In the genomic region with DNA sequence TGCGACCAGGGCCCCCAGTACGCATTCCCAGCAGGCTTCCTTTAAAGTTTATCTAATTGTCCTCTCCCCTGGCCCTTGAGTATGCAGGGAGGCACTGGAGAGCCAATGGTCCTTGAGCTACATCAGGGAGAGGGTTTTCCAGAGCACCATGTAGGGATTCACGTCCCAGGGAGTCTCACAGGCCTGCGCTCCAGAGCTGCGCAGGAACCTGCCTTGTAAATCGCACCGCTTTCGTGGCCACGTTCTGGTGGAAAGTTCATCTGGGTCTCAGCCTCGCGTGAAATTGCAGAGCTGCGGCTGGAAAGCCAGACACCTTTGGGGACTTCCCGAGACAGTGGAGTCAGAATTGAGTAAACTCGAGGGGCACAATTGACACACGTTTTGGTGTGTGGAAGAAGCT, we compare ENCODE assay signal across 33 mouse cellular contexts.
"Had no signal": no experiment of that assay in that cellular context is flagged by ENCODE, and none has a peak within 500 bp of the region (broad histone marks: within the 10 kb centered on the region; RNA-seq: fewer than 3 reads in every experiment).

No protein-coding gene starts in this region.

- H3K27ac ChIP-seq: heart, embryonic 13.5 days; heart, embryonic 15.5 days; hindbrain, embryonic 10.5 days; hindbrain, embryonic 12.5 days; hindbrain, embryonic 13.5 days; hindbrain, embryonic 14.5 days; hindbrain, embryonic 15.5 days; hindbrain, postnatal 0 days; intestine, embryonic 15.5 days; kidney, embryonic 15.5 days; kidney, postnatal 0 days; layer of hippocampus, adult 2 months; left cerebral cortex, adult 2 months had no signal

- H3K9me3 ChIP-seq: heart, embryonic 13.5 days; heart, embryonic 15.5 days; hindbrain, embryonic 10.5 days; hindbrain, embryonic 12.5 days; hindbrain, embryonic 13.5 days; hindbrain, embryonic 15.5 days; intestine, embryonic 15.5 days; kidney, embryonic 15.5 days had no signal

- H3K9ac ChIP-seq: heart, embryonic 13.5 days; heart, embryonic 15.5 days; hindbrain, embryonic 12.5 days; hindbrain, embryonic 13.5 days; hindbrain, embryonic 14.5 days; hindbrain, embryonic 15.5 days; intestine, embryonic 15.5 days; kidney, embryonic 15.5 days had no signal

- ATAC-seq: hindbrain, embryonic 16.5 days; hindbrain, postnatal 0 days; inflammation-experienced regulatory T-cells, adult 6 months; intestine, embryonic 15.5 days; intestine, embryonic 16.5 days; intestine, postnatal 0 days had no signal

- DNase-seq: heart, postnatal 10 days; heart, postnatal 36 days; heart, postnatal 4 days; kidney, adult 11 months; kidney, adult 18-20 months; kidney, adult 2 months; kidney, adult 8-10 months; kidney, adult 9 months; kidney, postnatal 10 days; kidney, postnatal 14 days; kidney, postnatal 25 days; kidney, postnatal 36 days; kidney, postnatal 4 days; layer of hippocampus, adult 9-11 months; layer of hippocampus, postnatal 36 days had no signal

- H3K4me1 ChIP-seq: intestine, embryonic 15.5 days had no signal

- H3K27me3 ChIP-seq: heart, embryonic 15.5 days; hindbrain, embryonic 12.5 days; hindbrain, embryonic 15.5 days; intestine, embryonic 15.5 days had no signal

- H3K4me3 ChIP-seq: heart, embryonic 13.5 days; heart, embryonic 15.5 days; hindbrain, embryonic 10.5 days; hindbrain, embryonic 12.5 days; hindbrain, embryonic 13.5 days; hindbrain, embryonic 15.5 days; intestine, embryonic 15.5 days; kidney, embryonic 15.5 days; layer of hippocampus, adult 2 months; left cerebral cortex, adult 2 months had no signal

- H3K4me2 ChIP-seq: heart, embryonic 11.5 days; heart, embryonic 13.5 days; heart, embryonic 15.5 days; hindbrain, embryonic 12.5 days; hindbrain, embryonic 13.5 days; hindbrain, embryonic 14.5 days; hindbrain, embryonic 15.5 days; intestine, embryonic 15.5 days; kidney, embryonic 15.5 days had no signal

- H3K36me3 ChIP-seq: heart, embryonic 13.5 days; heart, embryonic 15.5 days; hindbrain, embryonic 10.5 days; hindbrain, embryonic 12.5 days; hindbrain, embryonic 13.5 days; hindbrain, embryonic 15.5 days; intestine, embryonic 15.5 days; kidney, embryonic 15.5 days had no signal
